Mouse (Mus musculus) large intestine, adult 2 months (tissue): ENCODE measurements around the gene Ankrd6. TPM values are rescaled to one million over a fixed set of nuclear protein-coding genes. Genes with fewer than 3 reads are reported as not detected.
"Not testable (repeated sequence)": the region's sequence is repeated elsewhere in the genome, so short reads cannot be mapped to it uniquely, and the experiment has no call there.

ENCODE experiments used
- DNase-seq: peaks from one replicate; pipeline ENCODE4 v3.0.0-alpha.2; 2012; ENCODE audit warnings: low read depth, low spot score
- WGBS: fragments of 180-500 bp; shearing (Covaris S2); methylation state at CpG from one replicate; pipeline ENCODE4 v1.1.7; 2018; 5-methylcytosine and 5-hydroxymethylcytosine counted together
- polyA plus RNA-seq: library from polyadenylated mRNA; depleted of rRNA; stranded (reverse); fragments of >200 nt; gene quantifications from 2 replicates; pipeline ENCODE4 v1.2.3, GENCODE M21; 2012; rRNA removed

The Ankrd6 gene
- polyA plus RNA-seq, result 0.58 and 0.79 TPM in 2 replicates

DNA sequence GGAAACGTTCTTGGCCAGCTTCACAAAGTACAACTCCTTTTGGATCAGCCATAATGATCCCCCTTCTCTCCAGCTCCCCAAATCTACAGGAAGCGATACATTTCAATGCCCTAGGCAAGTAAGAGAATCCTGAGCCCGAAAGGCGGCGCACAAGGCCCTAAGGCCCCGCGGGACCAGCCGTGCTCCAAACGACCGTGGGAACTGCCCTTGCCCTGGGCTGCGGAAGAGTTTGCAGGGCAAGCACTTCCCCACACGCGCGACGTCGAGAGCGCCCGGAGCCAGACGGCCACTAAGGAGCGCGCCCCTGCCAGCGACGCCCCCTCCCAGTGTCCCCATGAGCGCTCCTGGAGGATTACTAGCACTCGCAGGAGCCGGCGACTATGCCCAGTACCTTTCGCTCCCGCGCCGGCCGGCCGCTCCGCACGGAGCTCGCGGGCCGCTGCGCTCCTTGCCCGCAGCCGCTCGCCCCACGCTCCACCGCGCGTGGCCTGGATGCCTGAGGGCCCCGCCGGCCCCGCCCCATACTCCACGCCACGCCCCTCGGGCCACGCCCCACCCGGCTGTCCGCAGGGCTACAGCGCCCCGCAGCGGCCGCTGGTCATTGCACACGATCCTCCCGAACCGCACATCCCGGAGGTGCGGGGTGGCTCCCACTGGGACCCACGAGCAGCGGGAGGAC is at the start of gene Ankrd6:
Gene Ankrd6 (minus strand): TSS at position 486 of the 679 bp plus-strand sequence.
- 2% methylated on average over 66 of the region's 66 CpGs for WGBS
- no peak for DNase-seq

DNA sequence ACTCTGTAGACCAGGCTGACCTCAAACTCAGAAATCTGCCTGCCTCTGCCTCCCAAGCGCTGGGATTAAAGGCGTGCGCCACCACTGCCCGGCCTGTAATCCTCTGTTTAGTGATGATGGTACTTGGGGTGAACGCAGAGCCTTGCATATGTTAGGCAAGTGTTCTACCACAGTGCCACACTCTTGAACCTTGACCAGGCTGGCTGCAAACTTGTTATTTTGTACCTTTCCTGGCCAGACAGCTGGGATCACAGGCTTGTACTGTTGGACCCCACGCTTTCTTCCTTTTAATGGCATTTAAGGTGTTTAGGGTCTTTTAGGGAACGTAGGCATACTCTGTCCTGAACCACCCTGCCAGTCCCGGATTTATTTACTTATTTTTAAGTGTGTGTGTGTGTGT is 48.4 kb upstream of the Ankrd6 start:
- WGBS, result 89% methylated on average over 8 of the region's 8 CpGs

GRCm38 (mm10) chr4:32997571-32997970 is 46.9 kb upstream of the Ankrd6 start:
- no peak for DNase-seq
- 79% methylated on average over 5 of the region's 5 CpGs for WGBS

More for the DNA sequence above, 48.4 kb upstream of the Ankrd6 start:
- DNase-seq, result no peak

- no peak for DNase-seq
- WGBS, result 94% methylated on average over 5 of the region's 5 CpGs
Measured at GRCm38 (mm10) chr4:32996083-32996482, 45.4 kb upstream of the Ankrd6 start.

DNA sequence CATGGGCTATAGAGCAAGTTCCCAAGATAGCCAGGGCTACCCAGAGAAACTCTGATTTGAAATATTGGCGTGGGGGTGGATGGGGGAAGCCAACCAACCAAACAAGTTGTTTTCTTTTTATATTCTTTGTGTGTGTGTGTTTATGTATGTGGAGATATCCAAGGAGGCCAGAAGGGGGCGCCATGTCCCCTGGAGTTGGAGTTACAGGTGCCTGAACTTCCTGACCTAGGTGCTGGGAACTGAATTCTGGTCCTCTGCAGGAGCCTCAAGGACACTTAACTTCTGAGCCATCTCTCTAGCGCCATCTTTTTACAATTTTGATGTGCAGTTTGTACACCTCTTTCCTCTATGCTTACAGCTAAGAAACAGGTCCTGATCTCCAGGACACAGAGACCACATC is 43.5 kb upstream of the Ankrd6 start:
- no peak for DNase-seq
- 74% methylated on average over 3 of the region's 3 CpGs for WGBS

DNA sequence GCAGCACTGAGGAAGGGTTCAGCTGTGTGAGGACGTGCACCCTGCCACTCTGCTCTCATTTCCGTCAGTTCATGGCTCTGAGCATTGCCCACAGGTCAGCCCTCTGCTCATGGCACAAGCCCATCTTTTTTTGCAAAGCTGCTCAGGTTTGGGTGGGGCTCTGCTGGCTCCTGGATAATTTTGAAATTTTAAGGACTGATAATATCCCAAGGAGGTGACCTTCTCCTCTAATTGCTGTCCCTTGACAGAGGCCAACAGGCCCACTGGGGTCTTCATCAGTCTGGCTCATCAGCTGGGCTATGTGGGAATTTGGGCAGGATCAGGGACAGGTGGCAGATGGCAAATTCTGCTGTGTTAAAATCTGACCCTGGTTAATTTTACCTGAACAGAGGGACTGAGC is 38.7 kb upstream of the Ankrd6 start:
- no peak for DNase-seq
- WGBS, result 65% methylated on average over 2 of the region's 2 CpGs

- no peak for DNase-seq
- 37% methylated on average over 3 of the region's 3 CpGs for WGBS
Measured at GRCm38 (mm10) chr4:32987006-32987405, 36.4 kb upstream of the Ankrd6 start.

DNA sequence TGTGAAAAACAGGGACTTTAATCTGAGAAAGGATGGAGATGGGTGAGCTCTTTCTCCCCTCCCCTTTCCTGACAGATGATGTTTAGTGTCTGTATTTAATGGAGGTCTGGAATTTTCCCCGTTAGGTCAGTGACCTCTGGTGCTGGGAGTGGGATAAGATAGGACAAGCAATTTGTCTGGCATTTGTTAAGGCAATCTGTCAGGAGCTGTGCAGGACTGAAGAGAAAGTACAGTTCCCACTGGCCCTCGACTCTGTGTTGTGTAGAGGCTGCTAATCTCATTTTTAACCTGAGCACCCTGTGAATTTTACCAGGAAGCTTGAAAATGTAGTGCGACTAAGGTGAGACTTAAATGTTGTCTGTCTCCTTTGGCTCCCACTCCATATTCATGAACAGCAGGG is 35.0 kb upstream of the Ankrd6 start:
- 40% methylated on average over 3 of the region's 3 CpGs for WGBS
- no peak for DNase-seq

DNA sequence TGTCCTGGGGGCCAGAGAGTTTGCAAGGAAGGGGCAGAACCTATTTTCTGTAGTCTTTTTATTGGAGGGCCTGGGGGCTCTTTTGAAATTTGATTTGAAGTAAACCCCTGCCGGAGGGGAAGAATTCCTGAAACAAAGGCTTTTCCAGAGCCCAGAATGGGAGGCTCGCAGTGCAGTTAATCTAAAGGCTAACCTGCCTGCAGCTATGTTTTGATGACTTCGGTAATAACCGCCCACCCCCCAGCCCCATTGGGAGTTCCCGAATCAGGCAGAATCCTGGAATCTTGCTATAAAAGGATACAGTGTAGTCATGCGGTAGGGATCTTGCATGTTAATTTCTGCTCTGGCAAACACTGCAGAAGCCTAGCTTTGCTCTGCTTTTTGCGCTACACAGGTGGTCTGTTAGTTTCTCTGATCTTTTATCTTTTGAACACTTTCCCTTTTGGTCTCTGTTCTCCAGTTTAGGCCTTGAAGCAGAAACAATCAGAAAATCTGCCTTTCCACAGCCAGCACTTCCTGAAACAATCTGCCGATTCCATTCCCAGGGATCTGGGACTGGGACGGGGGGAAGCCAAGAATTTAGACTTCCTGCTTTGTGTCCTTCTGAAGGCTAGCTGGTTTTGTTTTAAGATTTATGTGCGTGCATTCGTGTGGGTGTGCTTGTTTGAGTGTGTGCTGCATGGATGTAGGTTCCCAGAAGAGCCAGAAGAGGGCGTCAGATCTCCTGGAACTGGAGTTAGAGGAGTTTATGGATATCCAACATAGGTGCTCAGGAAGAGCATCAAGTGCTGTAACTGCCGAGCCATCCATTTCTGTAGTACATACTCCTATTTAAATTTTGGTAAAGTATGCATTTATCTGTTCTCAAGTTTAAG is 34.4 kb upstream of the Ankrd6 start:
- no peak for DNase-seq
- 65% methylated on average over 13 of the region's 13 CpGs for WGBS

DNA sequence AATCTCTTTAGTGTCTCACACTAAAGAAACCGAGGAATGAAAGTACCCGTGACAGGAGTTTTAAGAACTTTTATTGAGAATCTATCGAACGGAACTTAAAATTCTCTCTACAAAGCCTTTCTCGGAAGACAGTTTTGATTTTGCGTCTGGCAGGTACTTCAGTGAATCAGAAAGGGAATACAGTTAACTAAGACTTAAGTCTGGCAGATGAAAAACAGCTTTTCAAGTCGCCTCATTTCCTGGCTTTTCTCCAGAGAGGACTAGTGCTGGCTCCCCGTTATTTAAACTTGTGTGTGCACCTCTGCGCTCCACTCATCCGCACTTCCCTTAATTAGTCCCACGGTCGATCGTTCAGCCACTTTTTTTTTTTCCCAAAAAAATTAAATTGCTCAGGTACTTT is 33.6 kb upstream of the Ankrd6 start:
- DNase-seq, result no peak
- 9% methylated on average over 13 of the region's 13 CpGs for WGBS

- DNase-seq, result no peak
- WGBS, result under 1% methylated on average over 83 of the region's 94 CpGs
Measured at GRCm38 (mm10) chr4:32983176-32984155, 32.8 kb upstream of the Ankrd6 start.

DNA sequence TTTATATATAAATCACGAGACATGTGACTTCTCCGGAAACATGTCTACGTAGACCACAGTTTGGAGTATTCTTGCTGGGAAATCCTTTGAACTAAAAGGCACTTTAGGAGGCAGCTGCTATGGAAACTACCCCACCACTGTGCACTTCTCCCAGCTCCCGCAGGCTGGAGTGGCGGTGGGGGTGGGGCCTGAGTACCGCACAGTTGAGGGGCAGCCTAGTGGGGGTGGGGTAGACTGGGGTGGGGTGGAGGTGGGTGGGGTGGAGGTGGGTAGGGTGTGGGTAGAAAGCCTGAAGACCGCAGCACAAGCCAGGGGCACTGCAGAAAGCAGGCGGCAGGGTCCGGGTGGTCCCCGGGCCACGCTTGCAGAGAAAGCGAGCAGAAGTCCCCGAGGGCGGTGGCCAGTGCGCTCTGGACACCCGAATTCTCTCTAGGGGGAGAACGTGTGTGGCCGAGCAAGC is 32.1 kb upstream of the Ankrd6 start, which contains the start of gene Rragd:
Gene Rragd (plus strand): TSS at position 322 of the 460 bp plus-strand sequence.
- DNase-seq, result no peak
- under 1% methylated on average over 18 of the region's 18 CpGs for WGBS

DNA sequence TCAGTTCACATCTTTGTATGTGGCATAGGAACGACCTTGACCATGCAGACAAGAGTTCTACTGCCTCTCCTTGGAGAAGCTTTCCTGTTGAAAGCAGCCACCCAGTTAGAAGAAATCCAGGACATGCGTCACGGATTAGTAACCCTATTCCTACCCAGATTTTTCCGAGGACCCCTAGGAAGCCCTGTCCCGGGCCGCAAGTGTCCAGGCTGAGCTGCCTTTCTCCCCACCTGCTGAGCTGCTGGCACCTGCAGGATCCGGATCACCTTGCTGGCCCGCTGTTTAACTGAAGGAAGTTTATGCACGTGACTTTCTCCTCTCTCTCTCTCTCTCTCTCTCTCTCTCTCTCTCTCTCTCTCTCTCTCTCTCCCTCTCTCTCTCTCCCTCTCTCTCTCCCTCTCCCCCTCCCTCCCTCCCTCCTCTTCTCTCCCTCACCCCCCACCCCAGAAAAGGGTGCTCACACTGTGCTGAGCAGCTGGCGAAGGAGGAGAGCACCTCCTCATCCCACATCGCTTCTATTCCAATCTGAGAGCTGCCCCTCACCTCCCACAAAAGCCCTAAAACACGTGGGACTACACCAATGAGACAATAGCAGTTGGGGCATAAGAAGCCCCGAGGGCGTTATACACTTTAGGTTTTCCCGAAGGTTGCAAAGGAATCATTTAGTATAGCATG is 31.5 kb upstream of the Ankrd6 start:
- DNase-seq, result no peak
- WGBS, result 6% methylated on average over 15 of the region's 15 CpGs

GRCm38 (mm10) chr4:32981617-32982016 is 31.0 kb upstream of the Ankrd6 start:
- no peak for DNase-seq
- WGBS, result 39% methylated on average over 5 of the region's 5 CpGs

DNA sequence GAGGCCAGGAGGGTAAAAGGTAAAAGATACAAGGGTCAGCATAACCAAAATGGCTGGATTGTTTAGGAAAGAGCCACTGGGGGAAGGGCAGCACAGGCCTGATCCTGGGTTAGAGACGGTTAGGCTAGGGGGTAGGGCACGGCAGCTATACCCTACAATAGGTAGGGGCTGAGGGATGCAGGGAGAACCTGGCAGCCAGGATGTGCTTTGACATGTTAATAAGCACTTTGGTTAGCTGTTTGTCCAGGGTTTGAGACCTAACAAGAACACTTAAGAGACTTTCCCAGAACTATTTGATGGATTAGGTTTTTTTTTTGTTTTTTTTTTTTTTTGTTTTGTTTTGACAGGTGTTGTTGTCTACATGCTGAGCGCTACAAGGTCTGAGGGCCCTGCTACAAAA is 29.4 kb upstream of the Ankrd6 start:
- no peak for DNase-seq
- WGBS, result 92% methylated on average over 3 of the region's 3 CpGs

DNA sequence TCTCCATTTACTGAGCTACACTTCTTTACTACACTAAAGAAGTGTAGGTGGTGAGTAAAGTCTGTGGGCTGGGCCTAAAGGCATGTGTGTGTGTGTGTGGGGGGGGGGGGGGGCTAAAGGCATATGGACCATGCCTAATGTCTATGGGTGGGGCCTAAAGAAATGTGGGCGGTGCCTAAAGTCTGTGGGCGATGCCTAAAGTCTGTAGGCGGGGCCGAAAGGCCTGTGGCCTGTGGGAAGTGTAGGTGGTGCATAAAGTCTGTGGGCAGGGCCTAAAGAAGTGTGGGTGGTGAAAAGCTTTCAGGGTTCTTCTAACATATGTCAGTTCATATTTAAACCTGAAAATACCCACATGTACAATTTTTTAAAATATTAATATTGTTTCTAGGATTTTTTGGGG is 26.7 kb upstream of the Ankrd6 start:
- no peak for DNase-seq
- 80% methylated on average over 4 of the region's 4 CpGs for WGBS

- 65% methylated on average over 19 of the region's 19 CpGs for WGBS
- DNase-seq, result not testable (repeated sequence)
Measured at GRCm38 (mm10) chr4:32964619-32965018, 14.0 kb upstream of the Ankrd6 start.

DNA sequence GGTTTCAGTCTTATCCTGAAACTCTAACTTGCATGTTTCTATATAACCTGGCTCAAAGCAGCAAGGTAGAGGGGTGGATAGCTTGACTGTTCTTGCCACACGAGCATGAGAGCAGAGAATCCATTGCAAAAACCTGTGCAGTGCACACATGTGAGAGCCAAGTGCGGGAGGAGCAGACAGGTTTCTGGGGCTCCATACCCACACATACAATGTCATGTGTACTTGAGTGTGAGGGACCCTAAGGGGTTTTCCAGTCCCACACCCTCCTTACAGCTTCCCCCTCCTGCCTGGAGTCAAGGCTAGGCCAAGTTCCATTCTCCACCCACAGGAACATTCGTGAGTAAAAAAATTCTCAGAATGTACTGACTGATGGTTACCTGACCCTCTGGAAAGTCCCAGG is 10.8 kb upstream of the Ankrd6 start:
- WGBS, result 50% methylated on average over 3 of the region's 3 CpGs
- DNase-seq, result no peak

- DNase-seq, result no peak
- 43% methylated on average over 2 of the region's 2 CpGs for WGBS
Measured at GRCm38 (mm10) chr4:32956423-32956822, 5.8 kb upstream of the Ankrd6 start.
